Mouse (Mus musculus) G1E (cell line): Measurements from ENCODE around the gene Nup98. TPM values are rescaled to one million over a fixed set of nuclear protein-coding genes. Genes with fewer than 3 reads are reported as not detected.

Experiments
- ATAC-seq: 2 replicates; pipeline ENCODE4 v1.8.0; 2016; ENCODE audit warnings: mild to moderate bottlenecking; ENCODE audit not compliant: insufficient number of reproducible peaks, poor library complexity, low FRiP score, severe bottlenecking; ENCODE audit errors: extremely low read depth
- DNase-seq: peaks from one replicate; pipeline ENCODE4 v3.0.0; 2012; ENCODE audit warnings: low spot score
- H3K27me3 ChIP-seq: 2 replicates; pipeline ENCODE4 v1.6.1; 2012; ENCODE audit warnings: mild to moderate bottlenecking, low read length, inconsistent platforms; ENCODE audit not compliant: insufficient read depth
- H3K36me3 ChIP-seq: replicated peaks from 2 replicates; pipeline ENCODE3; 2012; ENCODE audit warnings: mild to moderate bottlenecking, inconsistent platforms
- H3K4me1 ChIP-seq: 2 replicates; pipeline ENCODE4 v1.6.1; 2012; ENCODE audit warnings: low read depth, low read length, inconsistent platforms, mixed read lengths; ENCODE audit not compliant: insufficient read depth
- H3K4me3 ChIP-seq: 2 replicates; pipeline ENCODE4 v1.5.1; 2012; ENCODE audit warnings: low read depth, mild to moderate bottlenecking, inconsistent platforms, low read length, moderate library complexity, mixed read lengths
- H3K9me3 ChIP-seq: replicated peaks from 2 replicates; pipeline ENCODE4 v1.6.1; 2012; ENCODE audit warnings: inconsistent platforms
- CTCF ChIP-seq: IDR thresholded peaks from 2 replicates; pipeline ENCODE4 v1.5.1; 2012; ENCODE audit warnings: low read depth, low read length, inconsistent platforms, mixed read lengths
- GATA1 ChIP-seq: IDR thresholded peaks from 2 replicates; pipeline ENCODE4 v1.6.1; 2012; ENCODE audit warnings: borderline replicate concordance, low read length, inconsistent platforms, mixed read lengths
- GATA2 ChIP-seq: IDR thresholded peaks from 2 replicates; pipeline ENCODE4 v1.6.1; 2012; ENCODE audit warnings: low read depth, low read length, inconsistent platforms, borderline replicate concordance
- POLR2AphosphoS5 ChIP-seq: IDR thresholded peaks from 2 replicates; pipeline ENCODE4 v1.6.1; 2012; ENCODE audit warnings: low read depth, low read length, inconsistent platforms; ENCODE audit not compliant: insufficient replicate concordance
- TAL1 ChIP-seq: conservative IDR thresholded peaks from 2 replicates; pipeline ENCODE4 v1.6.1; 2012; ENCODE audit warnings: low read depth, low read length, inconsistent platforms, mixed read lengths
- polyA plus RNA-seq: library from polyadenylated mRNA; stranded (reverse); fragments of >175 nt; gene quantifications from 2 replicates; pipeline ENCODE4 v1.2.3, GENCODE M21; 2012
- total RNA-seq, 2 experiments: library from RNA; stranded (forward) in 1 of 2; stranded (reverse) in 1 of 2; fragments of 200-1000 nt in 1 of 2; fragments of >200 nt in 1 of 2; fragmentation: Nextera tagmentation in 1 of 2; gene quantifications; 2 replicates each; pipeline ENCODE4 v1.2.3; 2014 to 2017

Nup98 gene
- total and polyA plus RNA-seq, 3 experiments = 11.3 to 179 (median 60.5) TPM

DNA sequence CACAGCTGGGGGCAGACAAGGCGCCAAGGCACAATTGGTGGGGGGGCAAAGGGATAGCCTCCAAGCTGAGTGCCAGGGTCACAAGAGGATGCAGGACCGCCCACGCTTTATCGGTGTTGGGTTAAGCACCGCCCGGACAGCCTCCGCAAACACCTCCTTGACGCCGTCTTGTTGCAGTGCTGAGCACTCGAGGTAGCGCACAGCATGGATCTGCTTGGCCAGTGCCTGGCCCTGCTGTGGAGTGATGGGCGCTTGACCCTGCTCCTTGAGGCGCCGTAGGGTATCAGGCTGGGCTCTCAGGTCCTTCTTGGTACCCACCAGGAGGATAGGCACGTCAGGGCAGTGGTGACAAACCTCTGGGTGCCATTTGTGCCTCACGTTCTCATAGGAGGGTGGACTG is 29.6 kb upstream of the Nup98 start:
- Histone ChIP-seq H3K9me3 (no peaks in the 10 kb centered on the region), H3K27me3 (no peaks in the 10 kb centered on the region), H3K36me3 (peaks cover 95% of the 10 kb centered on the region), H3K4me3 (0 out of 2 replicates have a peak overlapping the region, but pooled peaks have one; percentile 3), H3K4me1 (peaks cover 72% of the 10 kb centered on the region)
- no peak for DNase-seq
- no peak for ATAC-seq
- no peak for TF ChIP-seq TAL1
- no peak for TF ChIP-seq CTCF
- no peak for TF ChIP-seq POLR2AphosphoS5
- no peak for TF ChIP-seq GATA2

- H3K27me3 ChIP-seq = no peaks in the 10 kb centered on the region
- H3K36me3 ChIP-seq = peaks cover 94% of the 10 kb centered on the region
- TF ChIP-seq GATA2 (no peak), POLR2AphosphoS5 (no peak), GATA1 (no peak), TAL1 (no peak), CTCF (no peak)
- peaks cover 67% of the 10 kb centered on the region for H3K4me1 ChIP-seq
- no peaks in the 10 kb centered on the region for H3K9me3 ChIP-seq
- H3K4me3 ChIP-seq = no peak overlapping the region
- DNase-seq (no peak), ATAC-seq (no peak)
Observed at GRCm38 (mm10) chr7:102238686-102239286, 28.8 kb upstream of the Nup98 start.

- TF ChIP-seq CTCF (no peak), GATA1 (no peak), GATA2 (no peak), POLR2AphosphoS5 (no peak), TAL1 (no peak)
- DNase-seq (no peak), ATAC-seq (0 out of 2 replicates have a peak, but pooled peaks have one; percentile 16)
- no peak overlapping the region for H3K4me3 ChIP-seq
- no peaks in the 10 kb centered on the region for H3K9me3 ChIP-seq
- H3K4me1 ChIP-seq = peaks cover 32% of the 10 kb centered on the region
- H3K27me3 ChIP-seq = no peaks in the 10 kb centered on the region
- H3K36me3 ChIP-seq = peaks cover 82% of the 10 kb centered on the region
Observed at GRCm38 (mm10) chr7:102233059-102233458, 23.1 kb upstream of the Nup98 start.

- Histone ChIP-seq H3K9me3 (no peaks in the 10 kb centered on the region), H3K27me3 (no peaks in the 10 kb centered on the region), H3K4me1 (peaks cover 14% of the 10 kb centered on the region), H3K36me3 (peaks cover 73% of the 10 kb centered on the region), H3K4me3 (no peak overlapping the region)
- DNase-seq (no peak), ATAC-seq (no peak)
- no peak for TF ChIP-seq GATA1
- no peak for TF ChIP-seq POLR2AphosphoS5
Observed at GRCm38 (mm10) chr7:102229814-102230213, 19.8 kb upstream of the Nup98 start.

DNA sequence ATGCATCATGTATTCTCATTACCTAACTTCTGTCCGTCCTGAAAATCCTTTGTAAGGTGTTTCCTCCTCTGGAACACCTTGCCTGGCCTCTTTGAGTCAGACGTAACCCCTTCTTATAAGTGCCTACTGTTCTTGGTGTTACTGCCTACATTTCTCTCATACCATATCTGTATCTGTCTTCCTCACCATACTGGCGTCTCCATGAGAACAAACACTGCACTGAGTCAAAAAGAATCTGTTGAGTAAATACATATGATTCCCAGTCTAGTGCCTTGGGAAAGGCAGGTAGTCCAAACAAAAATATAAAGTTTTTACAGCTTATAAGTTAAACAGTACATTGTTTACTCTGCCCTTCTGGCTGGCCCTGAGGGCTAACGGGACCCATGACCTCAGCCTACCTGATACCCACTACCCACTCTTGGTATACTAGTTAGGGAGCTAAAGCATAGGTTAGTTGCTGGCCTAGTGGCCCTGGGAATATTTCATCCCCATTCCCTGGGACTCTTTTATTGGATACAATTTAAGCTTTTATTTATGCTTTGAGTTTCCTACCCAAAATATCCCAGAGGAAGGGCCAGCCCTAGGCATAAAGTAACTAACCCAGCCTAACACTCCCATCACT is 18.2 kb upstream of the Nup98 start:
- Histone ChIP-seq H3K4me3 (no peak overlapping the region), H3K9me3 (no peaks in the 10 kb centered on the region), H3K27me3 (no peaks in the 10 kb centered on the region), H3K36me3 (peaks cover 65% of the 10 kb centered on the region), H3K4me1 (peaks cover 18% of the 10 kb centered on the region)
- TF ChIP-seq TAL1 (no peak), GATA2 (no peak), CTCF (no peak), GATA1 (no peak), POLR2AphosphoS5 (no peak)
- DNase-seq (no peak), ATAC-seq (no peak)

GRCm38 (mm10) chr7:102226051-102226450 is 16.1 kb upstream of the Nup98 start:
- Histone ChIP-seq H3K9me3 (no peaks in the 10 kb centered on the region), H3K4me3 (no peak overlapping the region), H3K27me3 (no peaks in the 10 kb centered on the region), H3K36me3 (peaks cover 53% of the 10 kb centered on the region), H3K4me1 (peaks cover 22% of the 10 kb centered on the region)
- no peak for ATAC-seq
- no peak for TF ChIP-seq POLR2AphosphoS5
- no peak for TF ChIP-seq CTCF
- TF ChIP-seq GATA2 = no peak
- no peak for TF ChIP-seq GATA1
- no peak for TF ChIP-seq TAL1
- no peak for DNase-seq
